Mouse (Mus musculus): ENCODE results near the gene Shisa5.

- TF ChIP-seq CTCF (IDR thresholded peaks at IDR 0.05) (peak; percentile 32; the same call in 1 of the 2 replicates), EP300 (IDR thresholded peaks at IDR 0.05) (no peak)
Measured at GRCm38 (mm10) chr9:109068095-109068735, 29.9 kb downstream of the Shisa5 start.
